Mouse (Mus musculus): ENCODE results near the gene Spc24.

DNA sequence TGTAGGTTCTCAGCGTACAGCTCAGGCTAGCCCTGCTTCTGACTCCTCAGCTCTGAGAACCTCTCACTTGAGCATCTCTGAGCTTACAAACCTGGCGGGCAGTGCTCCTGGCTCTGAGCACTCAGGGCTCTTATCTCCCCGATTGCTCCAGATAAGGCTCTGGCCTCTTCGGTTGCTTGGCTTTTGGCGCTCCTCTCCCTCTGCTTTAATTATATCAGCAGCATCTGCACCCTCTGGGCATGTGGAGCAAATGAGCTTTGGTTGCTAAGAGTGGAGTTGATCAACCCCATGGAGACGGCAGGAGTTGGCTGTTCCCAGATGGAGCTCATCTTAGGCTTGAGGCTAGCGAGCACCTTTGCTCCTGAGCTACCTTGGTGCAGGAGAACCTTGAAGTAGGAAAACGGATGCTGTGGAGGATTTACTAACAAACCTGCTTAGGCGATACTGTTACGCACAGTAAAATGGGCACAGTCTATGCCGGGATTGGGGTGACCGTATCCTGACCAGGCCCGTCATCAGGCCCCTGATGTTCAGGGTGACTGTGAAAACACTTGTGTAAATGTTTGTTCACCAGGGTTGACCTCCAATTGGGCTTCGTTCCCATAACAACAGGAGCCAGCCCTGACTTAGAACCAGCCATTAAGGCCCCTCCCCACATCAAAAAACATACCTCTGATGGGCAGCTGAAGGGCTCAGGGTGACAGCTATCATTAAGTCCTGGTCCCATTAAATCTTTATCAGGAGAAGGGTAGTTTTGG, 33.7 kb downstream of the Spc24 start:
- TF ChIP-seq CTCF (IDR thresholded peaks at IDR 0.05; ENCODE audit: low read depth, low read length) (no peak), TAL1 (conservative IDR thresholded peaks at IDR 0.05; ENCODE audit: low read depth, low read length) (no peak), POLR2AphosphoS5 (IDR thresholded peaks at IDR 0.05; ENCODE audit: insufficient replicate concordance, low read depth, low read length) (no peak)
